Mouse (Mus musculus) liver, adult 2 months (tissue): ENCODE measurements around the gene Ube2n. TPM values are rescaled to one million over a fixed set of nuclear protein-coding genes. Genes with fewer than 3 reads are reported as not detected.

Experiments used
- DNase-seq: peaks from one replicate; pipeline ENCODE4 v3.0.0-alpha.2; 2011; ENCODE audit warnings: low read depth, low spot score; ENCODE audit errors: extremely low read depth
- H3K27ac ChIP-seq: fragments of 200-500 bp; replicated peaks from 2 replicates; pipeline ENCODE4 v1.5.1; 2012; ENCODE audit warnings: low read depth, mild to moderate bottlenecking, control low read depth, inconsistent platforms, low read length; ENCODE audit not compliant: insufficient read depth
- H3K27me3 ChIP-seq: fragments of 200-500 bp; 2 replicates; pipeline ENCODE4 v1.6.1; 2012; ENCODE audit warnings: mild to moderate bottlenecking, moderate library complexity, low read length, inconsistent platforms; ENCODE audit not compliant: control insufficient read depth, insufficient read depth
- H3K36me3 ChIP-seq: fragments of 200-500 bp; 2 replicates; pipeline ENCODE4 v1.6.1; 2012; ENCODE audit warnings: low read length, inconsistent platforms; ENCODE audit not compliant: control insufficient read depth, insufficient read depth
- H3K4me1 ChIP-seq: fragments of 200-500 bp; 2 replicates; pipeline ENCODE4 v1.6.1; 2011; ENCODE audit warnings: low read length; ENCODE audit not compliant: control insufficient read depth, insufficient read depth
- H3K4me3 ChIP-seq: fragments of 200-500 bp; 2 replicates; pipeline ENCODE4 v1.5.1; 2011; ENCODE audit warnings: low read depth, mild to moderate bottlenecking, control low read depth, low read length, moderate library complexity; ENCODE audit not compliant: insufficient read depth
- H3K79me2 ChIP-seq: fragments of 200-500 bp; 2 replicates; pipeline ENCODE4 v1.6.1; 2012; ENCODE audit warnings: inconsistent platforms, mild to moderate bottlenecking, low read length, moderate library complexity; ENCODE audit not compliant: control insufficient read depth, insufficient read depth
- H3K9ac ChIP-seq: fragments of 200-500 bp; 2 replicates; pipeline ENCODE4 v1.6.1; 2012; ENCODE audit warnings: low read depth, mild to moderate bottlenecking, control low read depth, inconsistent platforms, low read length
- CTCF ChIP-seq: fragments of 200-500 bp; IDR thresholded peaks from 2 replicates; pipeline ENCODE4 v1.5.1; 2011; ENCODE audit warnings: low read depth, low read length, control low read depth
- POLR2A ChIP-seq: fragments of 200-500 bp; IDR thresholded peaks from 2 replicates; pipeline ENCODE4 v1.6.1; 2011; ENCODE audit warnings: low read length, control low read depth; ENCODE audit not compliant: insufficient read depth; ENCODE audit errors: extremely low read depth
- WGBS: fragments of 180-500 bp; shearing (Covaris S2); methylation state at CpG from one replicate; pipeline ENCODE4 v1.1.7; 2018; 5-methylcytosine and 5-hydroxymethylcytosine counted together
- polyA plus RNA-seq: library from polyadenylated mRNA; depleted of rRNA; stranded (reverse); fragments of >200 nt; gene quantifications from 2 replicates; pipeline ENCODE4 v1.2.3, GENCODE M21; 2012
- total RNA-seq: library from RNA; depleted of rRNA; stranded (reverse); fragments of >200 nt; gene quantifications from 2 replicates; pipeline ENCODE4 v1.2.3, GENCODE M21; 2014

Gene Ube2n
- total and polyA plus RNA-seq, 2 experiments: 19.2 to 29.6 TPM

- H3K36me3 ChIP-seq: no peaks in the 10 kb centered on the region
- 92% methylated on average over 14 of the region's 14 CpGs for whole genome bisulfite sequencing
- H3K27ac ChIP-seq: no peak overlapping the region
- no peaks in the 10 kb centered on the region; the same call in 1 of the 2 replicates for H3K79me2 ChIP-seq
- TF ChIP-seq POLR2A: no peak
- no peak for TF ChIP-seq CTCF
- no peak for DNase-seq
- no peaks in the 10 kb centered on the region for H3K27me3 ChIP-seq
- H3K4me1 ChIP-seq: peaks cover 9% of the 10 kb centered on the region; the same call in 1 of the 2 replicates
- no peak overlapping the region for H3K9ac ChIP-seq
- H3K4me3 ChIP-seq: no peak overlapping the region
These were observed 11.3 kb upstream of the Ube2n start for GRCm38 (mm10) chr10:95503443-95504235.

GRCm38 (mm10) chr10:95504341-95504740, 10.6 kb upstream of the Ube2n start:
- WGBS: 24% methylated on average over 1 of the region's 1 CpGs
- Histone ChIP-seq H3K36me3 (no peaks in the 10 kb centered on the region), H3K4me3 (no peak overlapping the region), H3K27ac (no peak overlapping the region), H3K27me3 (no peaks in the 10 kb centered on the region), H3K79me2 (no peaks in the 10 kb centered on the region; the same call in 1 of the 2 replicates), H3K4me1 (peaks cover 9% of the 10 kb centered on the region; the same call in 1 of the 2 replicates), H3K9ac (no peak overlapping the region)
- TF ChIP-seq POLR2A: no peak
- TF ChIP-seq CTCF: no peak
- no peak for DNase-seq

GRCm38 (mm10) chr10:95508126-95508525, 6.8 kb upstream of the Ube2n start:
- H3K27ac ChIP-seq: no peak overlapping the region
- no peak for DNase-seq
- no peak overlapping the region for H3K4me3 ChIP-seq
- H3K27me3 ChIP-seq: no peaks in the 10 kb centered on the region
- 93% methylated on average over 8 of the region's 8 CpGs for WGBS
- H3K79me2 ChIP-seq: no peaks in the 10 kb centered on the region
- no peaks in the 10 kb centered on the region for H3K36me3 ChIP-seq
- TF ChIP-seq CTCF (no peak), POLR2A (no peak)
- peaks cover 2% of the 10 kb centered on the region; the same call in 1 of the 2 replicates for H3K4me1 ChIP-seq
- H3K9ac ChIP-seq: no peak overlapping the region

GRCm38 (mm10) chr10:95508793-95509192, 6.2 kb upstream of the Ube2n start:
- no peak for TF ChIP-seq CTCF
- no peak for TF ChIP-seq POLR2A
- H3K4me1 ChIP-seq: peaks cover 2% of the 10 kb centered on the region; the same call in 1 of the 2 replicates
- no peak for DNase-seq
- H3K4me3 ChIP-seq: no peak overlapping the region
- no peak overlapping the region for H3K9ac ChIP-seq
- H3K27me3 ChIP-seq: no peaks in the 10 kb centered on the region
- WGBS: 69% methylated on average over 6 of the region's 6 CpGs
- H3K36me3 ChIP-seq: no peaks in the 10 kb centered on the region
- no peaks in the 10 kb centered on the region for H3K79me2 ChIP-seq
- peak overlapping the region; percentile 18; the same call in 1 of the 2 replicates for H3K27ac ChIP-seq

- H3K27ac ChIP-seq: no peak overlapping the region
- no peaks in the 10 kb centered on the region for H3K36me3 ChIP-seq
- H3K4me1 ChIP-seq: peaks cover 4% of the 10 kb centered on the region
- H3K79me2 ChIP-seq: no peaks in the 10 kb centered on the region
- no peak overlapping the region for H3K9ac ChIP-seq
- no peaks in the 10 kb centered on the region for H3K27me3 ChIP-seq
- WGBS: 89% methylated on average over 3 of the region's 3 CpGs
- H3K4me3 ChIP-seq: no peak overlapping the region
- DNase-seq: no peak
- TF ChIP-seq POLR2A: no peak
- TF ChIP-seq CTCF: no peak
These were observed 5.7 kb upstream of the Ube2n start for GRCm38 (mm10) chr10:95509263-95509662.

GRCm38 (mm10) chr10:95512635-95513034, 2.3 kb upstream of the Ube2n start:
- no peak for DNase-seq
- peaks cover 7% of the 10 kb centered on the region; the same call in 1 of the 2 replicates for H3K79me2 ChIP-seq
- H3K27ac ChIP-seq: no peak overlapping the region
- peaks cover 5% of the 10 kb centered on the region for H3K4me1 ChIP-seq
- H3K27me3 ChIP-seq: no peaks in the 10 kb centered on the region
- WGBS: 93% methylated on average over 8 of the region's 8 CpGs
- H3K4me3 ChIP-seq: no peak overlapping the region
- TF ChIP-seq POLR2A (no peak), CTCF (no peak)
- no peaks in the 10 kb centered on the region for H3K36me3 ChIP-seq
- no peak overlapping the region for H3K9ac ChIP-seq
